Mouse (Mus musculus) MEL (cell line): Measurements from ENCODE around the gene Rnd2. TPM values are rescaled to one million over a fixed set of nuclear protein-coding genes. Genes with fewer than 3 reads are reported as not detected.

Source experiments
- DNase-seq: peaks from one replicate; pipeline ENCODE4 v3.0.0; 2011; ENCODE audit warnings: low read depth, low spot score
- H3K27ac ChIP-seq: 2 replicates; pipeline ENCODE4 v1.5.1; 2012; ENCODE audit warnings: low read depth, mild to moderate bottlenecking, control low read depth, low read length, moderate library complexity; ENCODE audit not compliant: control insufficient read depth
- H3K27me3 ChIP-seq, 2 experiments: fragments of 150-350 bp in 1 of 2; sonication (generic) in 1 of 2; 2 replicates each; pipeline ENCODE4 v1.6.1; 2012; ENCODE audit warnings: low read length in 2 of 2, mild to moderate bottlenecking in 2 of 2, improper control_type of control experiment in 1 of 2, moderate library complexity in 1 of 2; ENCODE audit not compliant: insufficient read depth in 2 of 2, control insufficient read depth in 1 of 2
- H3K36me3 ChIP-seq, 2 experiments: 2 replicates each; pipeline ENCODE4 v1.6.1; 2012 to 2014; ENCODE audit warnings: low read length in 2 of 2, improper control_type of control experiment in 1 of 2, inconsistent platforms in 1 of 2, mild to moderate bottlenecking in 1 of 2; ENCODE audit not compliant: insufficient read depth in 2 of 2, control insufficient read depth in 1 of 2
- H3K4me1 ChIP-seq, 2 experiments: fragments of 150-350 bp in 1 of 2; sonication (generic) in 1 of 2; 2 replicates each; pipeline ENCODE4 v1.6.1; 2012; ENCODE audit warnings: low read length in 2 of 2, improper control_type of control experiment in 1 of 2, mild to moderate bottlenecking in 1 of 2; ENCODE audit not compliant: insufficient read depth in 2 of 2, control insufficient read depth in 1 of 2
- H3K4me3 ChIP-seq, 2 experiments: fragments of 150-350 bp in 1 of 2; sonication (generic) in 1 of 2; 2 replicates each; pipeline ENCODE4 v1.5.1; 2012; ENCODE audit warnings: low read depth in 2 of 2, low read length in 2 of 2, mild to moderate bottlenecking in 2 of 2, moderate library complexity in 2 of 2, control low read depth in 1 of 2, improper control_type of control experiment in 1 of 2; ENCODE audit not compliant: control insufficient read depth in 1 of 2, insufficient read depth in 1 of 2
- H3K79me2 ChIP-seq: 2 replicates; pipeline ENCODE4 v1.6.1; 2012; ENCODE audit warnings: mild to moderate bottlenecking, low read length, moderate library complexity; ENCODE audit not compliant: control insufficient read depth, poor library complexity, insufficient read depth
- H3K9ac ChIP-seq: 2 replicates; pipeline ENCODE4 v1.6.1; 2012; ENCODE audit warnings: low read depth, mild to moderate bottlenecking, control low read depth, low read length, moderate library complexity; ENCODE audit not compliant: control insufficient read depth, poor library complexity, severe bottlenecking
- H3K9me3 ChIP-seq: fragments of 150-350 bp; sonication (generic); replicated peaks from 2 replicates; pipeline ENCODE4 v1.6.1; 2012; ENCODE audit warnings: mild to moderate bottlenecking, low read length, improper control_type of control experiment, moderate library complexity; ENCODE audit not compliant: insufficient read depth
- BHLHE40 ChIP-seq: IDR thresholded peaks from 2 replicates; pipeline ENCODE4 v1.6.1; 2012; ENCODE audit warnings: low read depth, mild to moderate bottlenecking, inconsistent platforms, low read length, improper control_type of control experiment, borderline replicate concordance
- CHD1 ChIP-seq: IDR thresholded peaks from 2 replicates; pipeline ENCODE4 v1.6.1; 2012; ENCODE audit warnings: low read depth, mild to moderate bottlenecking, inconsistent platforms, low read length, improper control_type of control experiment
- CHD2 ChIP-seq: IDR thresholded peaks from 2 replicates; pipeline ENCODE4 v1.6.1; 2011; ENCODE audit warnings: low read length, improper control_type of control experiment
- E2F4 ChIP-seq: IDR thresholded peaks from 2 replicates; pipeline ENCODE4 v1.6.1; 2011; ENCODE audit warnings: low read depth, low read length, improper control_type of control experiment, borderline replicate concordance
- ELF1 ChIP-seq: IDR thresholded peaks from 2 replicates; pipeline ENCODE4 v1.6.1; 2014; ENCODE audit warnings: low read depth, mild to moderate bottlenecking, inconsistent platforms, low read length, improper control_type of control experiment, moderate library complexity
- EP300 ChIP-seq, 2 experiments: IDR thresholded peaks; 2 replicates each; pipeline ENCODE4 v1.6.1; 2011; ENCODE audit warnings: improper control_type of control experiment in 2 of 2, low read length in 2 of 2, low read depth in 1 of 2, mild to moderate bottlenecking in 1 of 2
- ETS1 ChIP-seq: IDR thresholded peaks from 2 replicates; pipeline ENCODE4 v1.6.1; 2012; ENCODE audit warnings: low read depth, mild to moderate bottlenecking, inconsistent platforms, low read length, improper control_type of control experiment, moderate library complexity
- GABPA ChIP-seq: IDR thresholded peaks from 2 replicates; pipeline ENCODE4 v1.6.1; 2012; ENCODE audit warnings: low read depth, mild to moderate bottlenecking, inconsistent platforms, low read length, improper control_type of control experiment, moderate library complexity
- GATA1 ChIP-seq: IDR thresholded peaks from 2 replicates; pipeline ENCODE4 v1.6.1; 2011; ENCODE audit warnings: low read depth, low read length, improper control_type of control experiment
- HCFC1 ChIP-seq: IDR thresholded peaks from 2 replicates; pipeline ENCODE4 v1.6.1; 2012; ENCODE audit warnings: low read depth, mild to moderate bottlenecking, inconsistent platforms, low read length, improper control_type of control experiment, moderate library complexity
- JUND ChIP-seq: IDR thresholded peaks from 2 replicates; pipeline ENCODE4 v1.6.1; 2011; ENCODE audit warnings: low read depth, mild to moderate bottlenecking, improper control_type of control experiment, low read length
- KAT2A ChIP-seq: conservative IDR thresholded peaks from 2 replicates; pipeline ENCODE4 v1.6.1; 2012; ENCODE audit warnings: low read depth, low read length, improper control_type of control experiment, inconsistent platforms
- MAFK ChIP-seq: IDR thresholded peaks from 2 replicates; pipeline ENCODE4 v1.6.1; 2011; ENCODE audit warnings: low read depth, mild to moderate bottlenecking, low read length, improper control_type of control experiment, borderline replicate concordance
- MAX ChIP-seq: IDR thresholded peaks from 2 replicates; pipeline ENCODE4 v1.6.1; 2011; ENCODE audit warnings: low read length, improper control_type of control experiment
- MAZ ChIP-seq: IDR thresholded peaks from 2 replicates; pipeline ENCODE4 v1.6.1; 2012; ENCODE audit warnings: low read depth, mild to moderate bottlenecking, inconsistent platforms, low read length, improper control_type of control experiment
- MXI1 ChIP-seq: IDR thresholded peaks from 2 replicates; pipeline ENCODE4 v1.6.1; 2011; ENCODE audit warnings: mild to moderate bottlenecking, low read depth, low read length, improper control_type of control experiment
- MYB ChIP-seq: IDR thresholded peaks from 2 replicates; pipeline ENCODE4 v1.6.1; 2011; ENCODE audit warnings: mild to moderate bottlenecking, low read depth, low read length, improper control_type of control experiment
- MYC ChIP-seq: IDR thresholded peaks from 2 replicates; pipeline ENCODE4 v1.6.1; 2011; ENCODE audit warnings: low read depth, mild to moderate bottlenecking, low read length, improper control_type of control experiment, moderate library complexity
- NELFE ChIP-seq: IDR thresholded peaks from 2 replicates; pipeline ENCODE4 v1.6.1; 2011; ENCODE audit warnings: low read depth, low read length, improper control_type of control experiment
- NRF1 ChIP-seq: IDR thresholded peaks from 2 replicates; pipeline ENCODE4 v1.6.1; 2014; ENCODE audit warnings: low read depth, mild to moderate bottlenecking, inconsistent platforms, low read length, improper control_type of control experiment, moderate library complexity; ENCODE audit not compliant: poor library complexity, insufficient read depth, severe bottlenecking
- POLR2A ChIP-seq, 2 experiments: IDR thresholded peaks; 2 replicates each; pipeline ENCODE4 v1.6.1; 2011 to 2012; ENCODE audit warnings: low read length in 2 of 2, mild to moderate bottlenecking in 2 of 2, control low read depth in 1 of 2, improper control_type of control experiment in 1 of 2, low read depth in 1 of 2, moderate library complexity in 1 of 2; ENCODE audit not compliant: control insufficient read depth in 1 of 2, insufficient read depth in 1 of 2, poor library complexity in 1 of 2
- POLR2AphosphoS2 ChIP-seq: IDR thresholded peaks from 2 replicates; pipeline ENCODE4 v1.6.1; 2011; ENCODE audit warnings: low read length, improper control_type of control experiment
- POLR2AphosphoS5 ChIP-seq: IDR thresholded peaks from 2 replicates; pipeline ENCODE4 v1.6.1; 2012; ENCODE audit warnings: low read depth, borderline replicate concordance, mild to moderate bottlenecking, inconsistent platforms, low read length, moderate library complexity, mixed read lengths
- RCOR1 ChIP-seq: IDR thresholded peaks from 2 replicates; pipeline ENCODE4 v1.6.1; 2012; ENCODE audit warnings: low read depth, mild to moderate bottlenecking, inconsistent platforms, low read length, improper control_type of control experiment
- SIN3A ChIP-seq: IDR thresholded peaks from 2 replicates; pipeline ENCODE4 v1.6.1; 2012; ENCODE audit warnings: low read length, improper control_type of control experiment, inconsistent platforms
- SMC3 ChIP-seq: IDR thresholded peaks from 2 replicates; pipeline ENCODE4 v1.6.1; 2011; ENCODE audit warnings: low read depth, low read length, improper control_type of control experiment
- TAL1 ChIP-seq: IDR thresholded peaks from 2 replicates; pipeline ENCODE4 v1.6.1; 2012; ENCODE audit warnings: mild to moderate bottlenecking, inconsistent platforms, low read length, moderate library complexity, mixed read lengths
- TBP ChIP-seq: IDR thresholded peaks from 2 replicates; pipeline ENCODE4 v1.8.0; 2011; ENCODE audit warnings: low read depth, low read length, improper control_type of control experiment
- TCF12 ChIP-seq: IDR thresholded peaks from 2 replicates; pipeline ENCODE4 v1.6.1; 2014; ENCODE audit warnings: low read depth, mild to moderate bottlenecking, inconsistent platforms, low read length, improper control_type of control experiment, moderate library complexity
- UBTF ChIP-seq: IDR thresholded peaks from 2 replicates; pipeline ENCODE4 v1.6.1; 2012; ENCODE audit warnings: low read depth, mild to moderate bottlenecking, inconsistent platforms, low read length, improper control_type of control experiment, moderate library complexity, borderline replicate concordance; ENCODE audit not compliant: insufficient read depth
- USF1 ChIP-seq: IDR thresholded peaks from 2 replicates; pipeline ENCODE4 v1.6.1; 2014; ENCODE audit warnings: low read depth, mild to moderate bottlenecking, inconsistent platforms, low read length, improper control_type of control experiment, moderate library complexity
- USF2 ChIP-seq, 2 experiments: IDR thresholded peaks; 2 replicates each; pipeline ENCODE4 v1.6.1; 2011 to 2012; ENCODE audit warnings: improper control_type of control experiment in 2 of 2, low read length in 2 of 2, borderline replicate concordance in 1 of 2, inconsistent platforms in 1 of 2, low read depth in 1 of 2, mild to moderate bottlenecking in 1 of 2; ENCODE audit not compliant: insufficient read depth in 1 of 2
- ZC3H11A ChIP-seq: IDR thresholded peaks from 2 replicates; pipeline ENCODE4 v1.6.1; 2012; ENCODE audit warnings: low read depth, mild to moderate bottlenecking, inconsistent platforms, low read length, improper control_type of control experiment
- ZKSCAN1 ChIP-seq: IDR thresholded peaks from 2 replicates; pipeline ENCODE4 v1.6.1; 2012; ENCODE audit warnings: low read depth, mild to moderate bottlenecking, inconsistent platforms, low read length, improper control_type of control experiment, moderate library complexity
- ZMIZ1 ChIP-seq: IDR thresholded peaks from 2 replicates; pipeline ENCODE4 v1.6.1; 2012; ENCODE audit warnings: low read depth, mild to moderate bottlenecking, inconsistent platforms, low read length, improper control_type of control experiment, moderate library complexity
- polyA plus RNA-seq, 2 experiments: library from polyadenylated mRNA; stranded (reverse) in 1 of 2; unstranded in 1 of 2; fragments of >175 nt in 1 of 2; fragments of >200 nt in 1 of 2; gene quantifications; 2 replicates each; pipeline versions ENCODE4 v1.2.1 to v1.2.4; 2012; ENCODE audit warnings: low replicate concordance in 2 of 2, low read depth in 1 of 2; ENCODE audit not compliant: insufficient read length in 2 of 2, insufficient read depth in 1 of 2, missing spikeins in 1 of 2
- total RNA-seq: library from RNA; depleted of rRNA; stranded (reverse); fragments of 300-350 nt; gene quantifications from 2 replicates; pipeline ENCODE4 v1.2.3, GENCODE M21; 2012

Rnd2 gene
- total and polyA plus RNA-seq, 3 experiments, result 4.2 to 18.6 TPM; not detected in 1

GRCm38 (mm10) chr11:101467477-101468262 lies 2.9 kb downstream of the Rnd2 start:
- peaks cover 9 to 28% of the 10 kb centered on the region in 2 experiments for H3K4me1 ChIP-seq
- DNase-seq, result peak; percentile 96
- no peaks in the 10 kb centered on the region for H3K27me3 ChIP-seq
- 0 out of 2 replicates have a peak overlapping the region, but pooled peaks have one; percentile 17 for H3K27ac ChIP-seq
- peaks cover 6% of the 10 kb centered on the region; the same call in 1 of the 2 replicates for H3K79me2 ChIP-seq
- peak overlapping the region; percentile 71 for H3K9ac ChIP-seq
- no peaks in the 10 kb centered on the region for H3K9me3 ChIP-seq
- H3K36me3 ChIP-seq, result peaks cover 0 to 22% of the 10 kb centered on the region in 2 experiments; a peak in 2 of 4 replicates
- H3K4me3 ChIP-seq, result peak overlapping the region; percentile 84 to 88
- TF ChIP-seq SIN3A, result peak; percentile 97
- no peak for TF ChIP-seq TAL1
- TF ChIP-seq MAZ, result peak; percentile 64
- no peak for TF ChIP-seq ZKSCAN1
- TF ChIP-seq USF2 (IDR thresholded peaks at IDR 0.05; ENCODE audit: borderline replicate concordance in 1 of 2, insufficient read depth in 1 of 2, low read depth in 1 of 2, low read length in 2 of 2), result no peak
- no peak for TF ChIP-seq USF1
- peak; percentile 74; the same call in 1 of the 2 replicates for TF ChIP-seq MYC
- TF ChIP-seq MAFK, result no peak
- TF ChIP-seq UBTF, result no peak
- TF ChIP-seq NELFE, result peak; percentile 38; the same call in 1 of the 2 replicates
- no peak for TF ChIP-seq EP300 (IDR thresholded peaks at IDR 0.05; ENCODE audit: low read depth in 1 of 2, low read length in 2 of 2)
- TF ChIP-seq POLR2AphosphoS2, result peak; percentile 56; the same call in 1 of the 2 replicates
- TF ChIP-seq ELF1, result no peak
- TF ChIP-seq MYB, result no peak
- TF ChIP-seq MXI1, result peak; percentile 96
- 0 out of 2 replicates have a peak, but pooled peaks have one; percentile 21 for TF ChIP-seq CHD1
- TF ChIP-seq KAT2A, result no peak
- TF ChIP-seq POLR2A (IDR thresholded peaks at IDR 0.05; ENCODE audit: control insufficient read depth in 1 of 2, insufficient read depth in 1 of 2, low read depth in 1 of 2, low read length in 2 of 2, poor library complexity in 1 of 2), result peak; percentile 12 to 29; a peak in 1 of 4 replicates
- no peak for TF ChIP-seq POLR2AphosphoS5
- TF ChIP-seq SMC3, result peak; percentile 87
- no peak for TF ChIP-seq BHLHE40
- TF ChIP-seq ZC3H11A, result peak; percentile 78
- peak; percentile 70 for TF ChIP-seq HCFC1
- TF ChIP-seq JUND, result peak; percentile 59; the same call in 1 of the 2 replicates
- TF ChIP-seq MAX, result no peak; the same call in 1 of the 2 replicates
- TF ChIP-seq NRF1, result 0 out of 2 replicates have a peak, but pooled peaks have one; percentile 31
- peak; percentile 59; the same call in 1 of the 2 replicates for TF ChIP-seq E2F4
- TF ChIP-seq RCOR1, result no peak
- TF ChIP-seq TCF12, result 0 out of 2 replicates have a peak, but pooled peaks have one; percentile 18
- TF ChIP-seq CHD2, result no peak
- TF ChIP-seq ZMIZ1, result 0 out of 2 replicates have a peak, but pooled peaks have one; percentile 36
- TF ChIP-seq GATA1, result no peak
- 0 out of 2 replicates have a peak, but pooled peaks have one; percentile 45 for TF ChIP-seq TBP
- no peak for TF ChIP-seq GABPA
- TF ChIP-seq ETS1, result peak; percentile 82
